Mouse (Mus musculus) urinary bladder, postnatal 25 days (tissue): ENCODE data around the gene Pex11g.
A peak's percentile ranks its signal among the peaks of the same experiment; 100 is the strongest.

Source experiments
- DNase-seq: peaks from one replicate; pipeline ENCODE4 v3.0.0; 2022; ENCODE audit warnings: low spot score

Gene Pex11g

GRCm38 (mm10) chr8:3481605-3482004 lies 14.1 kb upstream of the Pex11g start:
- no peak for DNase-seq

GRCm38 (mm10) chr8:3480221-3480785 lies 12.8 kb upstream of the Pex11g start:
- no peak for DNase-seq

GRCm38 (mm10) chr8:3475715-3476429 lies 8.4 kb upstream of the Pex11g start:
- no peak for DNase-seq

- no peak for DNase-seq
Observed at GRCm38 (mm10) chr8:3470562-3470961, 3.1 kb upstream of the Pex11g start, which contains the start of gene Tex45. Gene Tex45, plus strand, starts transcription at chr8:3470862.

- no peak for DNase-seq
Observed at GRCm38 (mm10) chr8:3468838-3469237, 1.4 kb upstream of the Pex11g start.

- no peak for DNase-seq
Observed at GRCm38 (mm10) chr8:3467886-3468545, 536 bp upstream of the Pex11g start.

GRCm38 (mm10) chr8:3464309-3464708 lies 3.2 kb downstream of the Pex11g start:
- no peak for DNase-seq

- DNase-seq, result no peak
Observed at GRCm38 (mm10) chr8:3463248-3463647, 4.2 kb downstream of the Pex11g start.

- no peak for DNase-seq
Observed at GRCm38 (mm10) chr8:3451992-3452391, 15.5 kb downstream of the Pex11g start.

GRCm38 (mm10) chr8:3450670-3451069 lies 16.8 kb downstream of the Pex11g start:
- peak; percentile 66 for DNase-seq

- DNase-seq, result no peak
Observed at GRCm38 (mm10) chr8:3449226-3449625, 18.3 kb downstream of the Pex11g start.

GRCm38 (mm10) chr8:3439510-3439909 lies 28.0 kb downstream of the Pex11g start:
- no peak for DNase-seq

- DNase-seq, result no peak
Observed at GRCm38 (mm10) chr8:3436492-3436891, 31.0 kb downstream of the Pex11g start.

GRCm38 (mm10) chr8:3431113-3431512 lies 36.4 kb downstream of the Pex11g start:
- DNase-seq, result no peak

- DNase-seq, result peak; percentile 73
Observed at GRCm38 (mm10) chr8:3429966-3430365, 37.5 kb downstream of the Pex11g start.

- no peak for DNase-seq
Observed at GRCm38 (mm10) chr8:3428426-3428825, 39.1 kb downstream of the Pex11g start.

GRCm38 (mm10) chr8:3426211-3426610 lies 41.3 kb downstream of the Pex11g start:
- DNase-seq, result no peak

- DNase-seq, result no peak
Observed at GRCm38 (mm10) chr8:3425217-3425616, 42.3 kb downstream of the Pex11g start.

GRCm38 (mm10) chr8:3421507-3421906 lies 46.0 kb downstream of the Pex11g start:
- no peak for DNase-seq

GRCm38 (mm10) chr8:3420105-3420706 lies 47.3 kb downstream of the Pex11g start:
- DNase-seq, result no peak

GRCm38 (mm10) chr8:3418101-3418500 lies 49.4 kb downstream of the Pex11g start:
- DNase-seq, result no peak

GRCm38 (mm10) chr8:3417455-3417854 lies 50.0 kb downstream of the Pex11g start:
- no peak for DNase-seq

- DNase-seq, result no peak
Observed at GRCm38 (mm10) chr8:3416846-3417245, 50.6 kb downstream of the Pex11g start.
